Mouse (Mus musculus) heart, postnatal 0 days (tissue): ENCODE measurements at regions not wholly inside any gene's neighbourhood (a gene's known extent, or its start where the extent isn't known, plus 50 kb on each side); places are given as distances from the start of the nearest gene placed in this dataset.

ENCODE experiments used
- CTCF ChIP-seq: IDR thresholded peaks from 2 replicates; pipeline ENCODE4 v1.5.1; 2016; ENCODE audit warnings: antibody characterized with exemption, control low read depth, low read depth
- EP300 ChIP-seq: IDR thresholded peaks from 2 replicates; pipeline ENCODE4 v1.6.1; 2016; ENCODE audit warnings: antibody characterized with exemption, low read depth

DNA sequence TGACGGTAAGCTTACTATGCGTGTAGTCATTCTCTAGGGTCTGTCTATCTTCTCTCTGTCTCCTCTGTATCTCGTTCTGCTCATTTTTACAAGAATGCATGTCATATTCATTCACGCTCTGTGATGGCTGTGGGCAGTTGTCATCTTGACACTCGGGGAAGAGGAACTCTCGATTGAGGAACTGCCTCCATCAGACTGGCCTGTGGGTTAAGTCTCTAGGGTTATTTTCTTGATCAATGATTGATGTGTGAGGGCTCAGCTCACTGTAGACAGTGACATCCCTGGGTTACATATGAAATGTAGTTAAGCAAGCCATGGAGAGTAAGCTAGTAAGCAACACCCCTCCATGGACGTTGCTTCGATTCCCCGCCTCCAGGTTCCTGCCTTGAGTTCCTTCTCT, 178.0 kb upstream of the Rreb1 start:
- TF ChIP-seq CTCF (no peak), EP300 (no peak)
